Mouse (Mus musculus) kidney, postnatal 14 days (tissue): Measurements from ENCODE around the gene Fgd4.
A peak's percentile ranks its signal among the peaks of the same experiment; 100 is the strongest.
"Not testable (repeated sequence)": the region's sequence is repeated elsewhere in the genome, so short reads cannot be mapped to it uniquely, and the experiment has no call there.

ENCODE experiments used
- DNase-seq: peaks from one replicate; pipeline ENCODE4 v3.0.0; 2022; ENCODE audit warnings: mixed read lengths

The Fgd4 gene

GRCm38 (mm10) chr16:16539396-16539795, 61.0 kb downstream of the Fgd4 start:
- not testable (repeated sequence) for DNase-seq

GRCm38 (mm10) chr16:16535232-16535631, 65.1 kb downstream of the Fgd4 start:
- no peak for DNase-seq

DNA sequence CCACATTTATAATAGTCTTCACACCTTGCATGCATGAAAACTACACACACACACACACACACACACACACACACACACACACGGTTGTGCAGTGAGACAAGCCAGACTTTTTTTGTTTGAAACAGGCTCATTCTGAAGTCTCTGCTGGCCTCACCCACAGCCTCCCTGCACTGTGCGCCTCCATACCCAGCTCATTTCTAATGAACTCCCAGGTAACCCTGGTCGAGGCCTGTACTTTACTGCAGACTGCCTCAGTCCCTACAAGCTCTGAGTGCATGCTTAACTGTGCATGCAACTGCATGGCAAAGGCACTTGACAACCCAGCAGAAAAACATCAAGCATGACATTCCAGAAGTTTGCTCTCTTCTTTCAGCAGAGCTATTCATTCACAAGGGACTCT, 72.3 kb downstream of the Fgd4 start:
- DNase-seq, result no peak

- DNase-seq, result peak; percentile 71
Observed at GRCm38 (mm10) chr16:16527267-16527666, 73.1 kb downstream of the Fgd4 start.

GRCm38 (mm10) chr16:16526741-16527105, 73.6 kb downstream of the Fgd4 start:
- peak; percentile 38 for DNase-seq

DNA sequence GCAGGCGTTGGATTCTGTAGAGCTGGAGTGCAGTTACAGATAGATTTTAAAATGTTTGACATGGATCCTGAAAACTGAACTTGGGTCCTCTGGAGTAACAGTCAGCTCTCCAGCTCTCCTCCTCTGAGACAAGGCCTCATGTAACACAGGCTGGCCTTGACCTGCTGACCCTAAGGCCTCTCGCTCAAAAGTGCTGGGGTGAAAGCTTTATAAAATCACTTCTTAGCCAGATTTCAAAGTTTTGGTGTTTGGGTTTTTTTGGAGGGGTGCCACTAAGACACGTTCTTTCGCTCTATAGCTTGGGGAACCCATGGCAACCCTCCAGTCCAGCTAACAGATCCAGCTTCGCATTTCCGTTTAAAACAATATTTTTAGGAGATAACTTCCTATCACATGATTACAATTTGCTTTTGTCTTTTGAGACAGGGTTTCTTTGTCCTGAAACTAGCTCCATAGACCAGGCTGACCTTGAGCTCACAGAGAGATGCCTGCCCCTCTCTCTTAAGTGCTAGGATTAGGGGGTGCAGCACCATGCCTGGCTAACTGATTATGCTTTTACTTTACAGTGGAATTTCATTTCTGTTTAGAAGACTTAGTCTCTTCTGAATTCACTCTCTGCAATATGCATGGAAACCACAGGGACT, 74.1 kb downstream of the Fgd4 start:
- DNase-seq, result peak; percentile 20

GRCm38 (mm10) chr16:16525266-16525904, 75.0 kb downstream of the Fgd4 start:
- no peak for DNase-seq

DNA sequence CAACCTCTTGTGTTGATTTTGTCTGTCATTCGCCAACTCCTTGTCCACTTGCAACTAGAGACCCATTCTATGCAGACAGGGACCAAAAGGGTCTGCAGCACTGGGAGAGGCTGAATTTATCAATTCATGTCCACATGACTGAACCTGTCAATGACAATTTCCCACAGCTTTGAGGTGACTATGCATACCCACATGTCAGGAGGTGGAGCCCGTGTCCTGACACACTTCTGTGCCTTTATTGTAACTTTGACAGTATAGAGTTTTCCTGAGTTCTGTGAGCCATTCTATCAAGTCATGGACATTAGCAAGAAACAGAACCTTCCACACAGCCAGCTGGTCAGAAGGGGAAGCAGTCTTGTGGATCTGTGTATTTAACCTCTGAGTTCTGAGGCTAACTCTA, 76.7 kb downstream of the Fgd4 start:
- no peak for DNase-seq

DNA sequence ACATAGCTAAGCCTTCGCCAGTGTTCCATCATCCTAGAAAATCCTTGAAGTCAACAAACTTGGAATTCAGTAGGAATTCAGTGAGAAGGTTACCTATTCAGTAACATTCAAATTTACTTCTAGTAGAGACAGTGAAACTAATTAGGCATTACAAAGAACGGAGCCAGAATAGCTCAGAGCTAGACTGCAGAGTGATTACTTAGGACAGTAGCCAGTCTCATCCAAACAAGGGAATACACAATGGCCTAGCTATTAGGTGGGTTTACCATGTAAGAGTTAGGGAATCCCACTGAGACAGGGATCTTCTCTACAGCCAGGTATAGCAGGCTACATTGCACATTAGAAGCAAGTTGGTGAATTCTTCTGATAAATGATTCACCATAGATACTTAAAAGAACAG, 77.5 kb downstream of the Fgd4 start:
- DNase-seq, result not testable (repeated sequence)

- DNase-seq, result no peak
Observed at GRCm38 (mm10) chr16:16501491-16501890, 98.9 kb downstream of the Fgd4 start.

DNA sequence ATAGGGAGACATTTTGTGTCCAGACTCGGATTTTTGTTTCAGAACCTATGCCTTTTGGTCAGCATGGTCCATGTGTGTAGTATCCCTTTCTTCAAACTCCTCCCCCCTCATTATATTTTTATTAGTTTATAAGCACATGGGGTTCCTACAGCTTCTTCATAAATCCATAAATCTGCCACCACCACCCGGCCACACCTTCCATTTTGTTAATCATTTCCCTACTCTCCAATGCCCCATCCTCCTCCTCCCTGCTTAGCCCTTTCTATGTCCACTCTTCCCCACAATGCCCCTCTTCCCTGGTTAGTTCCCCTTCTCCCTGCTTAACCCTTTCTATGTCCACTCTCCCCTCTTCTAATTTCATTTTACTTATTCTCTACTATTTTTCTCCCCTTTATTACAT, 99.4 kb downstream of the Fgd4 start:
- DNase-seq, result no peak

GRCm38 (mm10) chr16:16498798-16499197, 101.6 kb downstream of the Fgd4 start:
- peak; percentile 12 for DNase-seq

DNA sequence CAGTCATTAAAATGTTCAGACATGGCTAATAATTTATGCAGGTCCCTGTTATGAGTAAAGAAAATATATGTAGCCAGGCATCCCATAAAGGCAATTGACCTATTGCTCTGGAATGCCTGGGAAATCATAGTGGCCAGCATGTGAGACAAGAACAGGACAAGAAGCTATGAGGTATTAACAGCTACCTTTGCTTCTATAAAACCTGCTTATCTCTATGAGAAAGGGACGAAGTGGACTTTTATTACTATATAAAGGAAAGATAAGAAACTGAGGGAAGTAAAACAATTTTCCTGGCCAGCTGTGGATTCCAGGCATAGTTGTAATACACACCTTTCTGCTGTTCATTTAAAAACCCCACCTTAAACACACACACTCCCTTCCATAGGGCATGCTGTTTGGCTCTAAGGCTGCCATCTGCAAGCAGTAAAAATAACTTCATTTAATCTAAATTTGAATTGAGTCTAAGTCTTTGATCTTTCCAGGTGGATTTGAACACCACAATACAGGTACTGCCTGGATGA, 114.8 kb downstream of the Fgd4 start:
- no peak for DNase-seq

GRCm38 (mm10) chr16:16484601-16485000, 115.7 kb downstream of the Fgd4 start:
- DNase-seq, result no peak

DNA sequence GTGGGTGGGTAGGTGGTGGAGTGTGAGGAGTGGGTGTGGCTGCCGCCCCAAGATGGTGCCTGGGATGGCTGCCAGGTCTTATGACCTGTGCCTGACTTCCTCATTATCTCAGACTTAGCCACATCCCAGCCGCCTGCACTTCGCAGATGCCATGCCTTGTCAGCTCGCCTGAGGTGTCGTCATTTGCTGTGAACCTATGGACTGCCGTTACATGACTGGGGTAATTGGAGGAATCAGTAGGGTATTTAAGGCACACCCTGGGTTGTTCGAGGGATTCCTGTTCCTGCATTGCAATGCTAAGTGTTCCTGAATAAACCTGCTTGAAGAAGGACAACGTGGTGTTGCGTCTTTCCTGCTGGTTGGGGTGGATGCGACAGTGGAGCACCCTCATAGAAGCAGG, 126.9 kb downstream of the Fgd4 start:
- DNase-seq, result not testable (repeated sequence)

- no peak for DNase-seq
Observed at GRCm38 (mm10) chr16:16450021-16450420, 150.3 kb downstream of the Fgd4 start.

GRCm38 (mm10) chr16:16438436-16438835, 161.9 kb downstream of the Fgd4 start:
- no peak for DNase-seq

DNA sequence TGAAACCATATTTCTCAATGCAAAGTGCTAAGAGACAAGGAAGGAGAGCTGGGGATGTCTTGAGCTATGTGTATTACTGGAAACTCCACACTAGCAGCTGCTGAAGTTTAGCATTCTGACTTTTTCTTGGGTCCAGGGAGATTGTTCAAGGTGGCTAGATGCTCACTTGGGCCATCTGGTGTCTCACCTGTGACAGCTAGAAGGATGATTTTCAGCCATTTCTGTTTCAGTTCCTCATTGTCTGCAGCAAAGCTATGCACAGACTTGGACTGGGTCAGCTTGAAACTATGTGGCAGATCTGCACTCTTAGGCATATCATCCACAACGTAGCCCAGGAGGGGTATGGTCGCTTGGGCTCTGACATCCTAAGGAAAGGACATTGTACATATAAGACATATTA, 177.9 kb downstream of the Fgd4 start:
- DNase-seq, result no peak

DNA sequence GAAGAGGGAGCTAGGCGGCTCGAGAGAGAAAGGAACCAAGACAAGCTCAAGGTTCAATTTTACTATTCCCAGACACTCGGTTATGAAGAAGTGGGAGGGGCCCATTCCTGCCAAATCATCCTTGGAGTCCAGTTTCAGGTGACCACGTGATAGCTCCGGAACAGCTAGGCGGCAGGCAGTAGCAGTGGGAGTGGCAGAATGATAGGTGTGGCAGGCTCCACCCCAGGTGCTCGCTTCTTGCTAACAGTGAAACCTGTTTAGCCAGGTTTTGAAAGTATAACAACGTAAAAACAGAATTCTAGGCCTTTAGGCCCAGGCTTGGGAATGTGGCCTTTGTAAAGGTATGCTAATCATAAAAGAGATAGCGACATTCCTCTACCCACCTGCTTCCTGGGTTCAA, 233.1 kb downstream of the Fgd4 start:
- DNase-seq, result not testable (repeated sequence)
